In the genomic region with DNA sequence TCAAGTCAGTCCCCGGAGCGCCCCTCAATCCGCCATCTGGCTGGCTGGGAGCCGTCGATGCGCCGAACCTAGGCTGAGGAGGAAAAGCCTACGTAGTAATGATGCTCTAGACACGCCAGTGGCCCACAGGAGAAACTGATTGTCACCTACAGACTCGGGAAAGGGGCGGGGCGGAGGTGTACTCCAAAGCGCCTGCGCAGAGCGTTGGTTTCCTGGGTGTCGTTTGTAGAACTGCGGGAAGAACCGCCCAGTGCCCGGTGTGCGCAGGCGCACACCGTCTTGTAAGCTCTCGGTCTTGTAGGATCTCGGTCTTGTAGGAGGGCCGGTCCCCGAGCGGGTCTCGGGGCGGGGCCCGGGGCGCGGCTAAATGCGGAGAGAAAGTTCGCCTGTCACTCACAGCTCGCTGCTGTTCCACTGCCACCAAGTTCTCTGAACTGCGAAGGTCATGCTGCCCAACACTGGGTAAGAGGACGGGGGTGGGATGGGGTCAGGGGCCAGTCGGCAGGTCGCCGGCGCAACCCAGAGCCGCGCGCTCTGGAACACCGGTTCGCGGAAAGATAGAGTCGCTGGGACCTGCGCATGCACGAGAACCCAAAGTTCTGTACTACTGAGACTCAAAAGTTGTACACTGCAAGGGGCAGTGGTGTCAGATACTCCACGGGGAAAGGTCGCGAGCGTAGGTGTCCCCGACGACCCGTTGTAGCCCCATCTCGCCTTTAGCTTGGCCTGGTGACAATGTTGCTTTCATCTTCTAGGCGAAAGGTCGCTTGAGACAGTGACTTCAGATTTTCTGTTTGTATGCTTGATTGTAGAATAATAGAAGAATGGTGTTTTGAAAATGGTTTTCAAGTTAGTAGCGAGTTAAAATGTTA, we compare ENCODE assay signal across 7 mouse cellular contexts. TPM values are rescaled to one million over a fixed set of nuclear protein-coding genes. Genes with fewer than 3 reads are reported as not detected.
DNase-seq lines count a peak whose midpoint lies in the region; ATAC-seq lines count a peak whose summit lies in the region.

A gene (plus strand): TSS at position 250 of the 872 bp plus-strand sequence.

- peaks cover 8% of the 10 kb centered on the region; the same call in 1 of the 2 replicates for H3K4me1 ChIP-seq in intestine, embryonic 15.5 days (replicated peaks)
- H3K4me1 ChIP-seq in midbrain, embryonic 10.5 days: peaks cover 15% of the 10 kb centered on the region

- peak within 1 kb of the TSS; percentile 65 for H3K9ac ChIP-seq in intestine, embryonic 15.5 days

- no peaks in the 10 kb centered on the region for H3K9me3 ChIP-seq in intestine, embryonic 15.5 days
- H3K9me3 ChIP-seq in midbrain, embryonic 10.5 days (replicated peaks): no peaks in the 10 kb centered on the region

- H3K4me3 ChIP-seq in intestine, embryonic 15.5 days (replicated peaks): peak within 1 kb of the TSS; percentile 73
- H3K4me3 ChIP-seq in midbrain, embryonic 10.5 days: peak within 1 kb of the TSS; percentile 81

- peak within 1 kb of the TSS; percentile 74 for H3K27ac ChIP-seq in intestine, embryonic 15.5 days
- peak within 1 kb of the TSS; percentile 85 for H3K27ac ChIP-seq in midbrain, embryonic 10.5 days (replicated peaks)

- intact Hi-C loops in gastrocnemius, postnatal 36 days (cut with DNase I): no loop called here
- intact Hi-C loops in left cerebral cortex, postnatal 25 days (cut with DNase I): no loop called here

- H3K36me3 ChIP-seq in intestine, embryonic 15.5 days: no peaks in the 10 kb centered on the region
- no peaks in the 10 kb centered on the region for H3K36me3 ChIP-seq in midbrain, embryonic 10.5 days

- DNase-seq in adrenal gland, adult 2 months: peak; percentile 99
- peak; percentile 98 for DNase-seq in embryo, embryonic 11.5 days (ENCODE audit: low read depth, low spot score)
- peak; percentile 96 to 97 for DNase-seq in gastrocnemius, postnatal 36 days
- peak; percentile 98 to 99 for DNase-seq in left cerebral cortex, postnatal 25 days (ENCODE audit: low spot score in 2 of 2)
- DNase-seq in midbrain, embryonic 10.5 days (ENCODE audit: low spot score): peak; percentile 98
- DNase-seq in right cerebral cortex, postnatal 4 days: peak; percentile 97

- H3K4me2 ChIP-seq in intestine, embryonic 15.5 days (replicated peaks): peak within 1 kb of the TSS; percentile 80

- H3K27me3 ChIP-seq in intestine, embryonic 15.5 days (replicated peaks): no peaks in the 10 kb centered on the region
- peaks cover 8% of the 10 kb centered on the region; the same call in 1 of the 2 replicates for H3K27me3 ChIP-seq in midbrain, embryonic 10.5 days (ENCODE audit: low read depth, poor library complexity, severe bottlenecking)

- ATAC-seq in intestine, embryonic 15.5 days: peak; percentile 99

- WGBS in intestine, embryonic 15.5 days: under 1% methylated on average over 61 of the region's 61 CpGs
- under 1% methylated on average over 61 of the region's 61 CpGs for WGBS in midbrain, embryonic 10.5 days

RNA-seq across cellular contexts. Expression of the gene that starts here (rescaled TPM):
- 100 to 1,000 TPM in 1 of 2 experiments, 10 to 100 TPM in 1; 73.7 to 106 TPM for total RNA-seq in adrenal gland, adult 2 months (2021)
- polyA plus RNA-seq in adrenal gland, adult 2 months (2012; rRNA removed): 8.7 and 8.9 TPM in 2 replicates
- total RNA-seq in gastrocnemius, postnatal 36 days (2021): 10 to 100 TPM; 55.1 to 61.0 TPM
- 17.6 and 20.2 TPM in 2 replicates for polyA plus RNA-seq in intestine, embryonic 15.5 days (2015; fragmentation: Nextera tagmentation; extraction: Ambion mirVana)
- 10 to 100 TPM; 24.9 to 25.8 TPM for total RNA-seq in left cerebral cortex, postnatal 25 days (2021)
- polyA plus RNA-seq in midbrain, embryonic 10.5 days (2016; fragmentation: Nextera tagmentation; extraction: Ambion mirVana): 22.6 and 24.7 TPM in 2 replicates

Comparison
In these comparisons a context has a peak if more than half of its experiments do, and no peak if none do; other contexts are left out.
1. Peak in every context shown above with its lines: DNase-seq, ATAC-seq, H3K4me3 ChIP-seq and H3K27ac ChIP-seq.